Mouse (Mus musculus): ENCODE results near the gene Evl.

- no peak for TF ChIP-seq EP300 (IDR thresholded peaks at IDR 0.05; ENCODE audit: low read depth)
- no peak for TF ChIP-seq CTCF (IDR thresholded peaks at IDR 0.05; ENCODE audit: low read depth)
Measured at GRCm38 (mm10) chr12:108519374-108519773, 35.1 kb upstream of the Evl start.
